Mouse (Mus musculus): ENCODE measurements around the gene Pard3b.

DNA sequence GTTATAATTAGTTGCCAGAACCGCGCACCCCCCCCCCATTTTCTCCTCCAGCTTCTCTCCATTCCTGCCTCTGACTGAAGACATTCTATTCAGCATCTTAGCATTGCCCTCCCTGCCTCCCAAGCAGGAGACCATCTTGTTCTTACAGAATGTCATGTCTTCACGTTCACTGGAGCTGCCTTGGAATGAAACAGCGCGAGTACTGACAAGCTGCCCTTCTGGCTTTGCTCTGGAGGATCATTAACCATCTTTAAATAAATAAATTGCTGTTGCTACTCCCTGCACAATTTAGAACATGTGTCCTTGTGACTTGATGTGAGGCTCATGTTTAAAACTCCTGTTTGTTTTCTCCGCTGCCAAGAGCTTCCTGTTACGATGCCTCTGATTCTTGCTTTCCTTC is 432.5 kb downstream of the Pard3b start:
- TF ChIP-seq CTCF (IDR thresholded peaks at IDR 0.05; ENCODE audit: low read depth): no peak
- no peak for TF ChIP-seq EP300 (IDR thresholded peaks at IDR 0.05; ENCODE audit: low read depth)
